Mouse (Mus musculus) granulocyte monocyte progenitor cell, adult 5-6 weeks (primary cell): ENCODE measurements around the gene Kcnip4. TPM values are rescaled to one million over a fixed set of nuclear protein-coding genes. Genes with fewer than 3 reads are reported as not detected.

Source experiments
- ATAC-seq: replicated peaks from 2 replicates; pipeline ENCODE4 v1.8.0; 2016; ENCODE audit warnings: mild to moderate bottlenecking, moderate TSS enrichment, inconsistent platforms; ENCODE audit not compliant: poor library complexity, severe bottlenecking
- total RNA-seq, 2 experiments: library from RNA; stranded (forward) in 1 of 2; stranded (reverse) in 1 of 2; fragments of 200-712, 200-1000 nt in 1 of 2; fragments of >200 nt in 1 of 2; fragmentation: Nextera tagmentation in 1 of 2; gene quantifications; 2 replicates each; pipeline ENCODE4 v1.2.3; 2014 to 2017

The Kcnip4 gene
- total RNA-seq (2014; fragmentation: Nextera tagmentation): not detected in 2 replicates
- not detected in 2 replicates for total RNA-seq (2017)

- peak; percentile 30; the same call in 1 of the 2 replicates for ATAC-seq
Observed at GRCm38 (mm10) chr5:49524394-49525241, at the start of gene Kcnip4. TSS of gene Kcnip4 (minus strand) at chr5:49524907.

GRCm38 (mm10) chr5:49571876-49572275, 47.2 kb upstream of the Kcnip4 start:
- no peak for ATAC-seq

GRCm38 (mm10) chr5:49563751-49564150, 39.0 kb upstream of the Kcnip4 start:
- ATAC-seq: no peak

- no peak for ATAC-seq
Observed at GRCm38 (mm10) chr5:49557436-49557835, 32.7 kb upstream of the Kcnip4 start.

GRCm38 (mm10) chr5:49547884-49548283, 23.2 kb upstream of the Kcnip4 start:
- no peak for ATAC-seq

- ATAC-seq: no peak
Observed at GRCm38 (mm10) chr5:49529362-49529761, 4.7 kb upstream of the Kcnip4 start.

- no peak for ATAC-seq
Observed at GRCm38 (mm10) chr5:49525242-49525612, 520 bp upstream of the Kcnip4 start.

- ATAC-seq: no peak
Observed at GRCm38 (mm10) chr5:49523997-49524393, 712 bp downstream of the Kcnip4 start.

- no peak for ATAC-seq
Observed at GRCm38 (mm10) chr5:49522986-49523385, 1.7 kb downstream of the Kcnip4 start.

GRCm38 (mm10) chr5:49498743-49499142, 26.0 kb downstream of the Kcnip4 start:
- no peak for ATAC-seq

GRCm38 (mm10) chr5:49487270-49487669, 37.4 kb downstream of the Kcnip4 start:
- no peak for ATAC-seq

GRCm38 (mm10) chr5:49470738-49471137, 54.0 kb downstream of the Kcnip4 start:
- no peak for ATAC-seq

GRCm38 (mm10) chr5:49460643-49461276, 63.9 kb downstream of the Kcnip4 start:
- ATAC-seq: no peak

- no peak for ATAC-seq
Observed at GRCm38 (mm10) chr5:49453100-49453499, 71.6 kb downstream of the Kcnip4 start.

GRCm38 (mm10) chr5:49451295-49451694, 73.4 kb downstream of the Kcnip4 start:
- ATAC-seq: no peak

GRCm38 (mm10) chr5:49450876-49451275, 73.8 kb downstream of the Kcnip4 start:
- ATAC-seq: no peak

- no peak for ATAC-seq
Observed at GRCm38 (mm10) chr5:49437236-49437635, 87.5 kb downstream of the Kcnip4 start.

- no peak for ATAC-seq
Observed at GRCm38 (mm10) chr5:49427689-49428088, 97.0 kb downstream of the Kcnip4 start.

GRCm38 (mm10) chr5:49419707-49420106, 105.0 kb downstream of the Kcnip4 start:
- no peak for ATAC-seq

- no peak for ATAC-seq
Observed at GRCm38 (mm10) chr5:49408351-49408750, 116.4 kb downstream of the Kcnip4 start.

- ATAC-seq: no peak
Observed at GRCm38 (mm10) chr5:49370543-49371076, 154.1 kb downstream of the Kcnip4 start.
